In the genomic region with DNA sequence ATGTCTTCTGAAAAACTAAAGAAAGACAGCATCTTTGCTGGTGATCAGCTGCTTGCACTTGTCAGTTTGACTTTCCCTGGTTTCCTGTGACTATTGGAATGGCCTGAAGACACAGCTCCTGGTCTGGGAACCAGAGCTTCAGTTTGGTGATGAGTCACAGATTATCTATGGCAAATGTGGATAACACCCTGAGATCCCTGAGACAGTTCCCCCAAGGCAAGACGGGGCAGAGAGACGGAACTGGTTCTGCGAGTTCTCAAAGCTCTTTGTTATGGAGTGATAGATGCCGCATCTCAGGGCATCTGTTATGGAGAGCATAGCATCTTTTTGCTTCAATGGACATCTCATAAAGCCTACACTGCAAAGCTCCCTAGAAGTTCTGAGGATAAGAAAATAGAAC, we compare ENCODE assay signal across 12 mouse cellular contexts. TPM values are rescaled to one million over a fixed set of nuclear protein-coding genes. Genes with fewer than 3 reads are reported as not detected.
"Had no signal": no experiment of that assay in that cellular context is flagged by ENCODE, and none has a peak within 500 bp of the region (broad histone marks: within the 10 kb centered on the region; RNA-seq: fewer than 3 reads in every experiment).

No protein-coding gene starts in this region.

- H3K36me3 ChIP-seq: kidney, embryonic 15.5 days; liver, embryonic 13.5 days; lung, embryonic 15.5 days; midbrain, embryonic 13.5 days had no signal

- H3K4me1 ChIP-seq: kidney, embryonic 15.5 days; liver, embryonic 13.5 days; lung, embryonic 15.5 days; midbrain, embryonic 13.5 days had no signal

- H3K9ac ChIP-seq: kidney, embryonic 15.5 days; liver, embryonic 13.5 days; liver, postnatal 0 days; lung, embryonic 15.5 days; midbrain, embryonic 13.5 days had no signal

- H3K27ac ChIP-seq: kidney, embryonic 15.5 days; liver, embryonic 13.5 days; lung, embryonic 15.5 days; midbrain, embryonic 13.5 days had no signal

- H3K4me3 ChIP-seq: kidney, embryonic 15.5 days; liver, embryonic 13.5 days; lung, embryonic 15.5 days; midbrain, embryonic 13.5 days had no signal

- DNase-seq: kidney, adult 2 months; kidney, postnatal 14 days; liver; liver, embryonic 13.5 days; liver, postnatal 0 days; right cerebral cortex, postnatal 14 days had no signal

- H3K27me3 ChIP-seq: kidney, embryonic 15.5 days; liver, embryonic 13.5 days; lung, embryonic 15.5 days; midbrain, embryonic 13.5 days had no signal

- H3K4me2 ChIP-seq: kidney, embryonic 15.5 days; liver, embryonic 13.5 days; lung, embryonic 15.5 days; midbrain, embryonic 13.5 days had no signal

- ATAC-seq: liver, postnatal 0 days; midbrain, embryonic 13.5 days had no signal

- H3K9me3 ChIP-seq: kidney, embryonic 15.5 days; liver, embryonic 13.5 days; lung, embryonic 15.5 days; midbrain, embryonic 13.5 days had no signal

RNA-seq across cellular contexts. Expression of a gene that starts 33.6 kb away (rescaled TPM):
- polyA plus RNA-seq: large intestine, adult 2 months; liver, embryonic 13.5 days; lung, embryonic 15.5 days; small intestine, adult 2 months; stomach, embryonic 16.5 days had no signal
